Mouse (Mus musculus) urinary bladder, postnatal 14 days (tissue): ENCODE measurements around the gene Gm28308.
A peak's percentile ranks its signal among the peaks of the same experiment; 100 is the strongest.

Source experiments
- DNase-seq: peaks from one replicate; pipeline ENCODE4 v3.0.0; 2021; ENCODE audit warnings: low spot score

Gm28308 gene

GRCm38 (mm10) chr6:52183311-52184080, 29.6 kb downstream of the Gm28308 start:
- no peak for DNase-seq

- DNase-seq, result no peak
Measured at GRCm38 (mm10) chr6:52182793-52183192, 30.3 kb downstream of the Gm28308 start.

DNA sequence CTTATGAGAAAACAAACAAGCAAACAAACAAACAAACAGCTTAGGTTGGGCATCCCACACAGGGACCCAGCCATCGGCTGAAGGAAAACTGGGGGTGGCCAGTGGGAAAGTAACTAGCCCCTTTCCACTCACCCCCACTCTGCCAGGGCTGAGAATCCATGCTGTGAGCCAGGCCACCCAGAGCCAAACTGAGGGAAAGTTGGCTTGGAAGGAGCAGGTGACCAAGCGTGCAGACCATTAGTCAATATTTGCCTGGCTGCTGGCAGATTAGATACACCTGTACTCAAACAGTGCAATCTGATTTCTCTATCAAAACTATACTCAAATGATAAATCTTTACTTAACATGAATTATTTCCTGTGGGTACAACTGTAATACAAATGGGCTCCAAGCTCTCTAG, 31.1 kb downstream of the Gm28308 start:
- no peak for DNase-seq

DNA sequence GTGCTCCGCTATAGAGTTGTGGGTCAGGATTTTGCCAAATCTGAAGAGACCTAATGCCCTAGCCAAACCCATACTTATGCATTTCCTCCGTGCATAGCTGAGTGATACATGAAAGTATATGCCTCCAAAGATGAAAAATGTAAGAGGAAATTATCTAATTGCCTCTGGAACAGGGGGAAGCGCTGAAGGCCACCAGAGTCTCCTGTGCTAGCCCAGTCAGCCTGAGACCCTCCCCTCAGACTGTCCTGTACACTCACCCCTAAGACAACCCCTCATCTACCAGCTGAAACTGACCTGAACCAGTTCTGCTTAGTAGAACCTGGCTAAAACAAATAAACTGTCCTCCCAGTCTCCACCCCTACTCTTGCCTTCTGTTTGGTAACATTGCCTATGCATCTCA, 32.4 kb downstream of the Gm28308 start:
- no peak for DNase-seq

DNA sequence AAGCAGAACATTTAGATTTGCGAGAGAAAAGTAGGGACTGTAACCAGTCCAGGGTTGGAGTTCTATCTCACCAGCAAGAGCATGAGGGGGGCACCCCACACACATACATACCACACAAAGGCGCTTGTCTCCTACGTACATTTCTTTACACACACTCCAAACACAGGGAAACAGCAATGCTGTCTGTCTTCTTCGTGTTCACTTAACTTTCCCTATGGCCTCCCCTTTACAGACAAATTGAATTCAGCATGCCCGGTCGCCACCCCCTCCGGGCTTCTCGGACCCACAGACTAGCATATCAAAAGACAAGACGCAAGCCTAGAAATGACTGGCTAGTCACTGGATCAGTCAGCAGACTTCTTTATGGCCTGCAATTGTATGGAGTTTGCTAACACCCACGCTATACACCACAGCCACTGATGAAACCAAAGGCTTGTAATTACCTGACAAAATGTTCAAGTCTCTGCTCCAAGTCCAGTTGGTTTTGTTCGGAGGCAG, 32.9 kb downstream of the Gm28308 start:
- DNase-seq, result no peak

GRCm38 (mm10) chr6:52179690-52180089, 33.4 kb downstream of the Gm28308 start:
- no peak for DNase-seq

- no peak for DNase-seq
Measured at GRCm38 (mm10) chr6:52178918-52179665, 34.0 kb downstream of the Gm28308 start.

- DNase-seq, result no peak
Measured at GRCm38 (mm10) chr6:52177806-52178205, 35.3 kb downstream of the Gm28308 start.

DNA sequence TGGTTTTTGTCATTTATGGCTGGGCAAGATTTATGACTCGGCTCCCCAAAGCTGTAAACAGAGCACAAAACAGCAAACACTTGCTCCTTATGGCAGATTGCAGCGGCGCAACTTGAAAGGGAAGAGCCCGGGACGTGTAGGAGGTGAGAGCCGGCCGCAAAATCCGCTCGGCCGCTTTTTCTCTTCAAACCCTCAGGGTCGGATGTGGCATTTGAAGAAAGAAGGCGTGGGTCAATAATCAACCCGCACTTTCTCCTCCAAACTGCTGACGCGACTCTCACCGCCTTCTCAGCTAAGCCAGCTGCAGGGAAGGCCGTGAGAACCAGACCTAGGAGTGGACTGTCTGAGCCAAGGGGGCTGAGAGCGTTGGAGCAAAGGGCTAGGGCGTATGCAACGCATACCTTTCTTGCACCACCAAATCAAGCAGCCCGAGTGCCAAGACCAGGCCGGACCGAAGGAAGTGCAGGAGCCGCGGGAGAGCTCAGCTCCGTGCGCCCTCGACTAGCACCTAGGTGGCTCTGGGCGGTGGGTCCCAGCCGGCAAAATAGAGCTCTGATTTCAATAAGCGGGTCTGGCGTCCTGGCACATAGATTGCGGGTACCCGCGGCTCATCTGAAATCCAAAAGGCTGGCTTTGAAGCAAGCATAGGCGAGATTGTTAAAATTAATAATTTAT, 35.9 kb downstream of the Gm28308 start, which contains the start of gene 5730596B20Rik:
Gene 5730596B20Rik, plus strand, starts transcription at position 438 of the 675 bp plus-strand sequence.
- DNase-seq, result no peak

- DNase-seq, result no peak
Measured at GRCm38 (mm10) chr6:52176391-52176790, 36.7 kb downstream of the Gm28308 start.

DNA sequence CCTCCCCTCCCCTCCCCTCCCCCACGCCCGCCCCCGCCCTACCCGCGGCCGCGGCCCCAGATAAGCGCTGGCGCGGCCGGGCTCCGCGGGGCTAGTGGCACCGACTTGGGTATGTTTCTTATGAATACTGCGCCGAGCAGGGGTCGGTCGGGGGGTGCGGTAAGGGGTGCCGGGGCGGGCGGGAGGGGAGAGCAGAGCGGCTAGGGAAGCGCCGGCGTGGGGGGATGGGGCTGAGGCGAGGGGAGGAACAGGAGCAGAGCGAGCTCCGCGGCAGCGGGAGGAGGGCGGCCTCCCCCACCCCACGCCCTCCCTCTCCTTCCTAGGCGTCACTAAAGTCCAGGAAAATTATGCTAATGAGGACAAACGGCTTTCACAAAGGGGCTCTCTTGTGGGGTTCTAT, 37.3 kb downstream of the Gm28308 start:
- no peak for DNase-seq

DNA sequence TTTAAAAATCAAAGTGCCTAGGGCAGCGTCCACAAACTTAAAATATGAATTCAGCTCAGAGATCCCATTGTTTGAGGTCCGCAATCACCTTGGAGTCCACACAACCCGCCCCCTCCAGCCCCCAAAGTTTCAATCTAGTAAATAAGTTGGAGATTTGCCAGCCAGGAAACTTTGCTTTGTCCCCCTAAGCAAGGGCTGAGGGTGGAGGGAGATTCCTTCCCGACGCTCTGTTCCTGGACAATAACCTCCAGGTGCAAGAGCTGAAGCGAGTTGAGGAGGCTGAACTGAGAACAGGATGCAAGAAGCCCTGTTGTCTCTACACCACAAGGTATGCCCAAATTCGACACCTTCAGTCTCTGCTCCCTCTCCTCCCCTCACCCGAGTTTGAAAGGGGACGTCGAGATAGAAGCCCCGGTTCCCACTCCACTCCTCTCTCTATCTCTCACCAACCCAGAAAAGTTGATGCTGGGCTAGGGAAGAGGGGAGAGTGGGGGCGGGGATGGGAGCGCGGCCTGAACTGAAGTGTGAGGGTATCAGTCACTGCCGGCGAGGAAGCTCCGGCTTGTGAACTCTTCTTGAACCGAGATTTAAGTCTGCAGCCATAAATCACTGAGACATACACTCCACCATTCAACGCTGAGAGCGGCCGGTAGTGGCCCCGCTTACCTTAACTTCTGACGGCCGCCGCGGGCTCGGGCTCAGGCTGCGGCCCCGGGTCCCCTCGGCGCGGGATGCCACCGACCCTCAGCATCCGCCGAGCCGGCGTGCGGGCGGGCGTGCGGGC, 38.0 kb downstream of the Gm28308 start:
- no peak for DNase-seq

DNA sequence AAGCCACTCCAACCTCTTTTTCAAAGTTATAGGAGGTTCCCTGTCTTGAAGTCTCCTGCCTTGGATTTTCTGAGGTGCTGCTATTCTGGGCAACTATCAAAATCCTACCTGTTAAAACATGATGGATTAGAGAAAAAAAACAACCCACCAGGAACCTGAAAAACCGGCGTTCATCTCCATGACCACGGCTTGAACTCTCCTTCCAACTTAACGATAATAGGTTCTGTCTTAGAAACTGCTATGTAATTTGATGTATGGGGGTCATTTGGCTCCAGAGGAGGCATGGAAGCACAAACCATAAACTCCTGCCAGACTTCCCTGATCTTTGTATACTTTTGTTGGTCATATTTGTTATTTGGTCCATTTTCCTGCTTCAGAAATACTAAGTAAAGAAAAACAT, 39.5 kb downstream of the Gm28308 start:
- no peak for DNase-seq

DNA sequence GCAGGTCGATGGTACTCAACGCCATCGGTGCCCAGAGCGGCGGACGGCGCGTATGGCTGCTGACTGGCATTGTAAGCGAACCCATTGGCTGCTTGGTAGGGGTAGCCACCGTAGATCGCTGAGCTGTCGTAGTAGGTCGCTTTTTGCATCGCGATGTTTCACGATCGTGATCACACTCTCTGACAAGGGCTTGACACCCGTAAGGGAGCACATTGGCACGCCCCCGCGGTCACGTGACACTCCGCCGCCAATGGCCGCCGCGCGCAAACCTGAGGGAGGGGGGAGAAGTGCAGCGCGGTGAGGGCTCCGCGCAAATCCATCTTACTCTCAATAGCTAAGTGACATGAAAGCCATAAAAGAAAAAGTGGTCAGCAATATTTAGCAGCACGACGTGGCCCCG, 40.6 kb downstream of the Gm28308 start:
- peak; percentile 83 for DNase-seq

GRCm38 (mm10) chr6:52171938-52172337, 41.2 kb downstream of the Gm28308 start:
- DNase-seq, result no peak

DNA sequence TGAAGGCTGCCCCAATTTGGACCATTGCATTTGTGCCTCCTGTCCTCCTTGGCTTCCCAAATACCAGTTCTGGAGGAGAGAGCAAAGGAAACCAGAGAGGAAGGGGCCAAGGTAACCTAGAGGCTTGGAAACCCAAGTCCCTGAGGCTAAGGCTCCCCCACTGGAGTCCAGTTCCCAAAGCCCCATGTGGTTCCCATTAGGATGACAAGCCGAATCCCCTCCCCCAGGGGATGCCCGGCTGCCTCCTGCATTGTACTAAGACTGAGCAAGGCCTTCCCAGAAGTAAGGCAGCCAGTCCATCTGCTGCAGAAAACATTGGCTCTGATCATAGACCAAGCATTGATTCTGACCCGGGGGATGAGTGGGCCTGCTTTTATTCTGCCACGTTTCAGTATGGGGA, 41.8 kb downstream of the Gm28308 start:
- DNase-seq, result no peak

DNA sequence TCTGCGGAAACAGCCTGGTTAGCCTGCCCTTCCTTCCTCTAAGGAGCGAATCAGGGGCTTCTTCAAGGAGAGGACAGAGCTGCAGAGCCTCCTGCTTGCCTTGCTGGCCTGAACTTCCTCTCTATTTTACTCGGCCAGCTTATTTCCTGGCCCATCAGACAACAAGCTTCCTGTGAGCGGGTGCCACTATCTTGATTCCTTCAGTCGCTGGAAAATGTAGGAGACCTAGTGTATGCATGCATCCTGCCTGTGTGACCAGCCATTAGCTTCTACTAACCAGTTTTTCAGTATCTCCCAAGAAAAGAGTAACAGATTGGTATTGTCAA, 42.3 kb downstream of the Gm28308 start:
- no peak for DNase-seq

- no peak for DNase-seq
Measured at GRCm38 (mm10) chr6:52170166-52170897, 42.8 kb downstream of the Gm28308 start.

DNA sequence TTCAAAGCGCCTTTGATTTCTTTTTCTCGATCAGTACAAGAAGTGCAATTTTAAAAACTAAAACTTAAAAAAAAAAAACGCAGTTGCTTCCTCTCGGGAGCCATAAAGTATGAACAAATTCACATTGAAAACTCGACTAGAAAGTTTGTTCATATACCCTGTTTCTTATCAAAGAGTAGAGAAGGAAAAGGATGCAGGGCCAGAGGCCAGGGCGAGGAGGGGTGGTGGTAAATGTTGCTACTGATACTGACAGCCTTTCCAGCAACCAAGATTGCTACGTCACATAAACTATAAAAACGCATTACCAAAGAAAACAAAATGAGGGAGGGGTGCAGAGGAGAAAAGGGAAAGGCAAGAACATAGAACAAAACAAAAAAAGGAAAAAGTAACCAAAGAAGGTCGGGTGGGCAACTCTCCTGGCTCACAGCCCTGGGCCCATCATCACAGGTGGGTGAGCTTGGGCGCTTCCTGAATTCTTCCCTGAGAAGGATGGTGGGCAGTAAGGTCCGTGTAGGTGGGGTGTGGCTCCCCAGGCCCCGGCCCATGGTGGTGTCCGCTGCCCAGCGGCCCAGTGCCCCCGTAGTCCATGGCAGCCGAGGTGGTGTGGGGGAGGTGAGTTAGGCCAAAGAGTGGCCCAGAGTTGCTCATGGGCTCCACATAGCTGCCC, 43.5 kb downstream of the Gm28308 start:
- DNase-seq, result no peak

DNA sequence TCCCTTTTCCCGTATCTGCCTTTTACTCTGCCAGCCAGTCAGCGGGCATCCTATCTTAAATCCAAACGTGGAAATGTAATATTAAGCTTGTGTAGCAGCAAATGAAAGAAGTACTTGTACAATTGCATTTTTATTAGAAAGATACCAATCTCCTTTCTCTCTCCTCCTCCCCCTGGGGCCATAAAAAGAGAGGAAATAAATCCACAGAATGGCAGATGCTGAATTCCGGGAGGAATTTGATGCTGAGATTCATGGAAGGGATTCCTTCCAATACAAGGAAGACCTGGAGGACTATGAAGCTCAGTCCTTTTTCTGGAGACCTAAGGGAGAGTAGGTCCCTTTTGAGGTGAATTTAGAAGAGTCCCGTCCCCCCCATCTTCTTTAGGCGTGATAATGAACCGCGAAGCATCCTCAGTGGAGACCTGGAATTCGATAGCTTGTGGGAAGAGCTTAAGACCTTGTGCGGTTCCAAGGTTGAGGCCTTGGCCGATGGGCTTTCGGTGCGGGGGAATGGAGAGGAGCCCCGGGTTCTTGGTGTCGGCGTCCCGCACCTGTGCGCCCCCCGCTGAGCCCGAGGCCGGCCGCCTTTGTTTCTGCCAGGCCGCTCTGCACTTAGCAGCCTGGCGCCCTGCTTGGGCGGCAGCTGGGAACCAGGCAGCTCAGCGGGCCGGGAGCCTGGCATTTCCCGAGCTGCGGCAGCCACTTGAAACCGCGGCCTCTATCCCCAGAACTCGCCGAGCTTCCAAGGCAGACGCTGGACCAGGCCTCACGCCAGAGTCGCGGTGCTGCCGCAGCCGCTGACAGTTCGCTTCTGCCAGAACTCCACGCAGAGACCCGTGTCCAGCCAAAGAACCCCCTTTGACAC, 44.7 kb downstream of the Gm28308 start:
- no peak for DNase-seq
